Mouse (Mus musculus) layer of hippocampus, adult 11-12 months (tissue): ENCODE measurements around the gene Acbd5.
"Not testable (repeated sequence)": the region's sequence is repeated elsewhere in the genome, so short reads cannot be mapped to it uniquely, and the experiment has no call there.

ENCODE experiments used
- DNase-seq: peaks from one replicate; pipeline ENCODE4 v3.0.0; 2022; ENCODE audit warnings: low spot score

Gene Acbd5

GRCm38 (mm10) chr2:23067552-23068369 lies at the start of gene Acbd5:
Gene Acbd5 (plus strand): TSS chr2:23068167.
- peak; percentile 96 for DNase-seq

- DNase-seq, result no peak
Observed at GRCm38 (mm10) chr2:23019170-23019569, 48.8 kb upstream of the Acbd5 start.

- no peak for DNase-seq
Observed at GRCm38 (mm10) chr2:23021320-23021719, 46.6 kb upstream of the Acbd5 start.

GRCm38 (mm10) chr2:23021721-23022120 lies 46.2 kb upstream of the Acbd5 start:
- DNase-seq, result no peak

GRCm38 (mm10) chr2:23023023-23023422 lies 44.9 kb upstream of the Acbd5 start:
- peak; percentile 31 for DNase-seq

GRCm38 (mm10) chr2:23023714-23024282 lies 44.2 kb upstream of the Acbd5 start:
- no peak for DNase-seq

- no peak for DNase-seq
Observed at GRCm38 (mm10) chr2:23026379-23026778, 41.6 kb upstream of the Acbd5 start.

- no peak for DNase-seq
Observed at GRCm38 (mm10) chr2:23028826-23029225, 39.1 kb upstream of the Acbd5 start.

- DNase-seq, result no peak
Observed at GRCm38 (mm10) chr2:23030631-23031030, 37.3 kb upstream of the Acbd5 start.

- DNase-seq, result no peak
Observed at GRCm38 (mm10) chr2:23034692-23035435, 33.1 kb upstream of the Acbd5 start.

- no peak for DNase-seq
Observed at GRCm38 (mm10) chr2:23035467-23035866, 32.5 kb upstream of the Acbd5 start.

- DNase-seq, result peak; percentile 31
Observed at GRCm38 (mm10) chr2:23039082-23040000, 28.6 kb upstream of the Acbd5 start.

GRCm38 (mm10) chr2:23040001-23040646 lies 27.8 kb upstream of the Acbd5 start, which contains the start of gene Abi1:
Gene Abi1 (minus strand): TSS chr2:23040241.
- DNase-seq, result peak; percentile 94

- not testable (repeated sequence) for DNase-seq
Observed at GRCm38 (mm10) chr2:23040690-23041089, 27.3 kb upstream of the Acbd5 start.

- no peak for DNase-seq
Observed at GRCm38 (mm10) chr2:23041457-23041856, 26.5 kb upstream of the Acbd5 start.

GRCm38 (mm10) chr2:23042189-23042588 lies 25.8 kb upstream of the Acbd5 start:
- no peak for DNase-seq

GRCm38 (mm10) chr2:23045703-23046102 lies 22.3 kb upstream of the Acbd5 start:
- no peak for DNase-seq

- no peak for DNase-seq
Observed at GRCm38 (mm10) chr2:23048006-23048405, 20.0 kb upstream of the Acbd5 start.

- DNase-seq, result peak; percentile 53
Observed at GRCm38 (mm10) chr2:23051890-23052289, 16.1 kb upstream of the Acbd5 start.

- peak; percentile 65 for DNase-seq
Observed at GRCm38 (mm10) chr2:23052523-23052922, 15.4 kb upstream of the Acbd5 start.

- DNase-seq, result no peak
Observed at GRCm38 (mm10) chr2:23068370-23068737, 387 bp downstream of the Acbd5 start.
